Mouse (Mus musculus): ENCODE measurements around the gene Sugt1.

DNA sequence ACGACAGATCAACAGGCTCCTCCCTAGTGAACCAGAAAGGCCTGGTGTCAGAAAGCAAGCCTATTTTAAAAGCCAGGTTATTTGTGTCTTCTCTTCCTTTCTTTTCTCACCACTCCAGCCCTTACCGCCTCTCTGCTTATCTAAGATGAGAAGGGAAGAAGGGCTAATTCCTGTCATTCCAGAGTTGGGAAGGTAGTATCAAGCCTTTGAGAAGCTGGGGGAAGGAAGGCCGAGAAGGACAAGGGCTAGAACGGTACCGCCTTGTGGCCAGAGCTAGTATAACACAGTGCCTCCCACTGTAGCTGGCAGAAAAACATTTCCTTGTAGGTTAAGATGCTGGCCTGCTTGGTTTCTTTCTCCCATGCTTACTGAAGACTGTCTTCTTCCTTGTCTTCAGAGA, 24.7 kb upstream of the Sugt1 start:
- TF ChIP-seq CHD2 (IDR thresholded peaks at IDR 0.05; ENCODE audit: low read depth, low read length) (no peak), MAFK (IDR thresholded peaks at IDR 0.05; ENCODE audit: insufficient read depth, low read depth, low read length) (no peak), ZC3H11A (IDR thresholded peaks at IDR 0.05; ENCODE audit: borderline replicate concordance, low read depth, low read length) (0 out of 2 replicates have a peak, but pooled peaks have one; percentile 44), ZNF384 (IDR thresholded peaks at IDR 0.05; ENCODE audit: low read depth, low read length) (no peak)

Measured in ES-E14 (cell line).